Mouse (Mus musculus): ENCODE data around the gene Ank2. TPM values are rescaled to one million over a fixed set of nuclear protein-coding genes. Genes with fewer than 3 reads are reported as not detected.

Ank2 gene
- total and polyA plus RNA-seq, 2 experiments from 2014 or later: 195 to 497 TPM

GRCm38 (mm10) chr3:127063654-127064386 is 435.3 kb downstream of the Ank2 start:
- no peaks in the 10 kb centered on the region for H3K4me1 ChIP-seq (ENCODE audit: insufficient read depth, low read length)
- no peak for TF ChIP-seq CTCF (IDR thresholded peaks at IDR 0.05; ENCODE audit: low read depth)
- ATAC-seq: no peak
- H3K4me3 ChIP-seq (ENCODE audit: low read length): no peak overlapping the region
- 84% methylated on average over 5 of the region's 5 CpGs for WGBS
- H3K27me3 ChIP-seq (ENCODE audit: insufficient read depth, low read length): no peaks in the 10 kb centered on the region
- no peak for DNase-seq (ENCODE audit: low spot score)
- H3K9me3 ChIP-seq (ENCODE audit: low read length): no peaks in the 10 kb centered on the region
- H3K27ac ChIP-seq: no peak overlapping the region
- H3K9ac ChIP-seq (replicated peaks; ENCODE audit: low read length): no peak overlapping the region
- no peaks in the 10 kb centered on the region for H3K36me3 ChIP-seq (ENCODE audit: insufficient read depth, low read length)
- no peak overlapping the region for H3K4me2 ChIP-seq (ENCODE audit: low read depth, low read length)

DNA sequence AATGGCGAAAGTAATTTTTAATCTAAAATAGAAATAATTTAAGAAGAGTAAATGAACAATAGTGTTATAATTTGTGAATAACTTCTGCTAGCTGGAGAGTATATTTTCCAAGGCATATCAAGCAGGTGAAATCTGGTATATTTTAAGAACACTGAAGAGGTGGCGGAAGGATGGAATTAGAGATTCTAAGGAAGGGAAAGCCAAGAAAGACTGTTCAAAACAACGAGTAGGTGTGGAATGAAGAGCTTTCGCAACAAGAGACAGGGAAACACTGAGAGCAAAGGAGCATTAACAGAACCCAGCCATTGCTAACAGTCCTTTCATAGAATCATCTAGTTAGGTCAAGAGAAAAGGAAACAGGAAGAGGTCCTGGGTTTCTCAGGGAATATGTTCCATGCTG is 439.5 kb downstream of the Ank2 start:
- Histone ChIP-seq H3K27me3 (ENCODE audit: insufficient read depth, low read length) (no peaks in the 10 kb centered on the region), H3K36me3 (ENCODE audit: insufficient read depth, low read length) (no peaks in the 10 kb centered on the region), H3K9me3 (ENCODE audit: low read length) (no peaks in the 10 kb centered on the region), H3K4me1 (ENCODE audit: insufficient read depth, low read length) (no peaks in the 10 kb centered on the region), H3K4me2 (ENCODE audit: low read depth, low read length) (no peak overlapping the region), H3K9ac (replicated peaks; ENCODE audit: low read length) (no peak overlapping the region), H3K4me3 (ENCODE audit: low read length) (no peak overlapping the region), H3K27ac (no peak overlapping the region)
- no peak for TF ChIP-seq CTCF (IDR thresholded peaks at IDR 0.05; ENCODE audit: low read depth)
- DNase-seq (ENCODE audit: low spot score) (no peak), ATAC-seq (no peak)
- WGBS: 95% methylated on average over 4 of the region's 4 CpGs

DNA sequence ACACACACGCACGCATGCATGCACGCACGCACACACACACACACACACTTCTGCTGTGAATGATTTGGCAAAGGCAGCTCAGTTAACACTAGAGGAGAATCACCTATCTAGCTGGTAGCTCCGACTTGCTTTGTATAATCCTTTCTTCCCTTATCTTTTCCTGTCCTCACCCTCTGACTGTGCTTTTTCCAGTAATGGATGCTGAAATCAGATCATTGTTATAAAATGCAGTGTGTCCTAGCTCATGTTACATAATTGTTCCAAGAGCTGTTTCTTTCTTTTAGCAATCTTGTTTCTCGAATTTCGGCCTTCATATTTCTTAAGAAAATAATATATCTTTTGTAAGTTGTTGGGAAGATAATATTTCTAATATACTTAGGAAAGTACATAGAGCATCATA is 457.9 kb downstream of the Ank2 start:
- Histone ChIP-seq H3K27me3 (ENCODE audit: insufficient read depth, low read length) (no peaks in the 10 kb centered on the region), H3K9ac (replicated peaks; ENCODE audit: low read length) (no peak overlapping the region), H3K36me3 (ENCODE audit: insufficient read depth, low read length) (peaks cover 3% of the 10 kb centered on the region; the same call in 1 of the 2 replicates), H3K9me3 (ENCODE audit: low read length) (no peaks in the 10 kb centered on the region), H3K4me1 (ENCODE audit: insufficient read depth, low read length) (no peaks in the 10 kb centered on the region), H3K27ac (no peak overlapping the region), H3K4me3 (ENCODE audit: low read length) (no peak overlapping the region), H3K4me2 (ENCODE audit: low read depth, low read length) (no peak overlapping the region)
- TF ChIP-seq CTCF (IDR thresholded peaks at IDR 0.05; ENCODE audit: low read depth): no peak
- DNase-seq (ENCODE audit: low spot score): no peak
- no peak for ATAC-seq
- WGBS: 92% methylated on average over 7 of the region's 7 CpGs

DNA sequence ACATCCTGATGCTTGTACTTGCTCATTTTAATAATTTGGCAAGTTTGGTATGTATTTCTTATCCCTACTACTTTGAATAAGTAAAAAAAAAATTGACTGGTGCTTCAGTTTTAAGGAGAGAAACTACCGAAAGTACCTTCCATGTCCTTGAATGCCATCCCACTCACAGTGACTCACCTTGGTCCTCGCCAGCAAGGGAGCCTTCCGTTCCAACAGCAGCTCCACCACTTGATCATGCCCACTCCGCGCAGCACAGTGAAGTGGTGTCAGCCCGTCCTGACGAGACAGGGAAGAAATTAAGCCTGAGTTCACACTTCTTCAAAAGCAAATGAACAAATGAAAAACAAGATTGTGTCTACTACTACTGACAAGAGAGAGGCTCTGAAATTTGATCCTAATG is 460.6 kb downstream of the Ank2 start:
- Histone ChIP-seq H3K9ac (replicated peaks; ENCODE audit: low read length) (no peak overlapping the region), H3K4me2 (ENCODE audit: low read depth, low read length) (no peak overlapping the region), H3K27ac (no peak overlapping the region), H3K4me3 (ENCODE audit: low read length) (no peak overlapping the region), H3K9me3 (ENCODE audit: low read length) (no peaks in the 10 kb centered on the region), H3K27me3 (ENCODE audit: insufficient read depth, low read length) (no peaks in the 10 kb centered on the region), H3K36me3 (ENCODE audit: insufficient read depth, low read length) (no peaks in the 10 kb centered on the region; the same call in 1 of the 2 replicates), H3K4me1 (ENCODE audit: insufficient read depth, low read length) (no peaks in the 10 kb centered on the region)
- ATAC-seq: no peak
- no peak for TF ChIP-seq CTCF (IDR thresholded peaks at IDR 0.05; ENCODE audit: low read depth)
- DNase-seq (ENCODE audit: low spot score): no peak
- 88% methylated on average over 7 of the region's 7 CpGs for WGBS

- H3K4me2 ChIP-seq (ENCODE audit: low read depth, low read length): no peak overlapping the region
- no peak overlapping the region for H3K9ac ChIP-seq (replicated peaks; ENCODE audit: low read length)
- no peak overlapping the region for H3K4me3 ChIP-seq (ENCODE audit: low read length)
- no peaks in the 10 kb centered on the region for H3K4me1 ChIP-seq (ENCODE audit: insufficient read depth, low read length)
- DNase-seq (ENCODE audit: low spot score) (no peak), ATAC-seq (no peak)
- no peaks in the 10 kb centered on the region for H3K9me3 ChIP-seq (ENCODE audit: low read length)
- H3K27me3 ChIP-seq (ENCODE audit: insufficient read depth, low read length): no peaks in the 10 kb centered on the region
- TF ChIP-seq CTCF (IDR thresholded peaks at IDR 0.05; ENCODE audit: low read depth): no peak
- H3K27ac ChIP-seq: no peak overlapping the region
- peaks cover 7% of the 10 kb centered on the region for H3K36me3 ChIP-seq (ENCODE audit: insufficient read depth, low read length)
- WGBS: 87% methylated on average over 5 of the region's 5 CpGs
These were observed 463.0 kb downstream of the Ank2 start for GRCm38 (mm10) chr3:127036118-127036517.

DNA sequence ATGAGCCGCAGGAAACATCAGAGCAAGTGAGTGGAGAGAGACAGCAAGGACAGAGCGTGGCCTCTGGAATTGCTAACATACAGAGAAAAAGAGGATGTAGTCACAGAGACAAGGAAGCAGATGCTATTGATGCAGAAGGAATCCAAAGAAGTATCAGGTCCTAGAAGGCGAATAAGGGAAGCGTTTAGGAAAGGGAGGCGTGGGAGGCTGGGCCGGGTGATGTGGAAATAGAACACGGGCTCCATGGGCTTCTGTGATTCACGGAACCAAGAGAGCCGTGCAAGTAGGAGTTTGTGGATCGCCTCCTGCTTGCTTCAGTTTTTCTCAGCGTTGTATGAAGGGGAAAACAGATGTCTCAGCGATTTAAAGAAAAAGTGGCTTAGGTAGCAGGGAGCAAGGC is 463.6 kb downstream of the Ank2 start:
- no peak for TF ChIP-seq CTCF (IDR thresholded peaks at IDR 0.05; ENCODE audit: low read depth)

DNA sequence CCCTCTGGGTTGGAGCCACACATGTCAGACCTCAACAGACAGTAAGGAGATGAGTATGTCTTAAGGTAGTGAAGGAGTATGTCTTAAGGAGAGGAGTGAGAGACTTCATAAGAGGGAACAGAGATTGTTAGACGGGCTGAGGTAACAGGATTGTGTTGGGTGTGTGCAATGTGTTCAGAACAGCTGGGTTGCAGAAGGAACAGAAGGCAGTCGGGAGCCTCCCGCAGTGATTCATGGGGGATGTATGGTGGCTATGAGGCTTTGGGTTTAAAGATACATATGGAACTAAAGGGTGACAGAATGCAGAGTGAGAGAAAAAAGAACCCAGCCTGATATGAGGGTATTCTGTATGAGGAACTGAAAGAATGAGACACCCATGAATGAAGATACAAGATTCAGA is 464.2 kb downstream of the Ank2 start:
- no peak for TF ChIP-seq CTCF (IDR thresholded peaks at IDR 0.05; ENCODE audit: low read depth)
- WGBS: 88% methylated on average over 3 of the region's 3 CpGs

More for the DNA sequence above, 463.6 kb downstream of the Ank2 start:
- H3K27ac ChIP-seq: no peak overlapping the region
- peaks cover 7% of the 10 kb centered on the region for H3K36me3 ChIP-seq (ENCODE audit: insufficient read depth, low read length)
- DNase-seq (ENCODE audit: low spot score): no peak
- no peaks in the 10 kb centered on the region for H3K27me3 ChIP-seq (ENCODE audit: insufficient read depth, low read length)
- no peak overlapping the region for H3K4me2 ChIP-seq (ENCODE audit: low read depth, low read length)
- ATAC-seq: no peak
- WGBS: 88% methylated on average over 12 of the region's 12 CpGs
- H3K4me1 ChIP-seq (ENCODE audit: insufficient read depth, low read length): no peaks in the 10 kb centered on the region
- no peaks in the 10 kb centered on the region for H3K9me3 ChIP-seq (ENCODE audit: low read length)
- no peak overlapping the region for H3K4me3 ChIP-seq (ENCODE audit: low read length)
- H3K9ac ChIP-seq (replicated peaks; ENCODE audit: low read length): no peak overlapping the region

More for the DNA sequence above, 464.2 kb downstream of the Ank2 start:
- Histone ChIP-seq H3K27ac (no peak overlapping the region), H3K4me1 (ENCODE audit: insufficient read depth, low read length) (no peaks in the 10 kb centered on the region), H3K27me3 (ENCODE audit: insufficient read depth, low read length) (no peaks in the 10 kb centered on the region), H3K4me3 (ENCODE audit: low read length) (no peak overlapping the region), H3K4me2 (ENCODE audit: low read depth, low read length) (no peak overlapping the region), H3K36me3 (ENCODE audit: insufficient read depth, low read length) (peaks cover 7% of the 10 kb centered on the region), H3K9ac (replicated peaks; ENCODE audit: low read length) (no peak overlapping the region), H3K9me3 (ENCODE audit: low read length) (no peaks in the 10 kb centered on the region)
- DNase-seq (ENCODE audit: low spot score) (no peak), ATAC-seq (no peak)
